Mouse (Mus musculus) ovary, adult 18-20 months (tissue): ENCODE data around the gene Gdpd1.

Experiments used
- DNase-seq: peaks from one replicate; pipeline ENCODE4 v3.0.0; 2022; ENCODE audit warnings: low spot score, mixed read lengths

Gdpd1 gene

DNA sequence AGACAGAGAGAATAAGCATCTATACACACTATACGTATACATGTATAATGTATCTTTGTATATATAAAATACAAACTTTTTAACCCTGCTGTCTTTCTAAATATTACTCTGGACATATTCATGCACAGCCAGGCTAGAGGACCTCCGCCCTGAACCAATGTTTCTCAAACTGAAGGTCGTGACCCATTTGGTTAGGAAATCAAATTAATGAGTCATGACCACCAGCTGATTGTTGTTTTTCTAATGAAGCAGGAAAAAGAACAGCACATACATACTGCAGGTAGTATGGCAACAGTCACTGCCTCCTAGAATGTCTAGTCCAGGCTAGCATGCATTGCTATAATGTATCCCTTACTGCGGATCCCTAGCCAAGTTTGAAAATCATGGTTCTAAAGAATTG is 82.6 kb downstream of the Gdpd1 start:
- no peak for DNase-seq

DNA sequence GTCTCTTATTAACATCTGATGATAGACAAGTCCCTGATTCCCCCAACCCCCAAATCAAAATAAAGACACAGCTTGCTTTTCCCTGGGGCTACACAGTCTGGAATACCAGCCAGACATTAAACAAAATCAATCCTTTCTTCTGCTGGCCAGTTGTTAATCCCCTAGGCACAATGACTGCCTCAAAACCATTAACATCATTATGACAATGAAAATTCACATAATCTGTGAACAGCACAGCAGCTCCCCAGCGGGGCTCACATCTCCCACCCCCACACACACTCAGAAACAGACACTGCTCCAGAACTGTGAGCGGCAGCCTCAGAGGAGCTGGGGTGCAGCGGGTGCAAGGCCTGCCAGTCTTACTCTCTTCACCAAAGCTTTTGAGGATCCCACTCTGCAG is 83.6 kb downstream of the Gdpd1 start:
- no peak for DNase-seq

DNA sequence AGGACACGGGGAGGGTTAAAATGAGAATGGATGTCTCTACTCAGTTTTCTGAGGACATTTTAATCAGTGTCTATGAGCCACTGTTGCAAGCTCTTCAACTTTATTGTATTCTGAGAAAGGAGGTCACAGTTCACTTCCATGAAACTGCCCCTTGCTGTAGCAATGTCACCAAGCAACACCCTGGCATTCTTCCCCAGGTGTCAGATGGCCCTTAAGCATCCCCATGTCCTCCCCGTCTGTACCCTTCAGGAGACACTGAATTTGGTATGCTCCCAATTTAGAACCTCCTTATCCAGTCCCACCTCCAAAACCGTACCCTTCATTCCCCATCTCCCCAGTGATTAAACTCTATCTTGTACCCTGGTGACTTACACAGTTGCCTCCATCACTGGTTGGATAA is 88.9 kb downstream of the Gdpd1 start:
- DNase-seq = no peak
